Mouse (Mus musculus) limb, embryonic 13.5 days (tissue): ENCODE data around the gene Ccdc83. TPM values are rescaled to one million over a fixed set of nuclear protein-coding genes. Genes with fewer than 3 reads are reported as not detected.

Source experiments
- ATAC-seq: fragments of 200-750 bp; cut with Nextera tagmentation; 2 replicates; pipeline ENCODE4 v1.8.0; 2017; ENCODE audit warnings: low read depth, moderate number of reproducible peaks, moderate TSS enrichment; ENCODE audit not compliant: low FRiP score
- H3K27ac ChIP-seq: fragments of 300-500 bp; sonication (generic); 2 replicates; pipeline ENCODE4 v1.5.1; 2015; ENCODE audit warnings: inconsistent platforms, mild to moderate bottlenecking, moderate library complexity
- H3K27me3 ChIP-seq: fragments of 300-500 bp; sonication (generic); 2 replicates; pipeline ENCODE4 v1.6.1; 2015; ENCODE audit warnings: mild to moderate bottlenecking, inconsistent platforms
- H3K36me3 ChIP-seq: fragments of 300-500 bp; sonication (generic); 2 replicates; pipeline ENCODE4 v1.6.1; 2015; ENCODE audit warnings: inconsistent platforms, mild to moderate bottlenecking, moderate library complexity
- H3K4me1 ChIP-seq: fragments of 300-500 bp; sonication (generic); 2 replicates; pipeline ENCODE4 v1.6.1; 2015; ENCODE audit warnings: inconsistent platforms
- H3K4me2 ChIP-seq: fragments of 300-500 bp; sonication (generic); replicated peaks from 2 replicates; pipeline ENCODE4 v1.6.1; 2015; ENCODE audit warnings: inconsistent platforms, mild to moderate bottlenecking, moderate library complexity
- H3K4me3 ChIP-seq: fragments of 300-500 bp; sonication (generic); 2 replicates; pipeline ENCODE4 v1.5.1; 2015; ENCODE audit warnings: moderate library complexity, mild to moderate bottlenecking, inconsistent platforms
- H3K9ac ChIP-seq: fragments of 300-500 bp; sonication (generic); 2 replicates; pipeline ENCODE4 v1.6.1; 2015; ENCODE audit warnings: mild to moderate bottlenecking, inconsistent platforms
- H3K9me3 ChIP-seq: fragments of 300-500 bp; sonication (generic); 2 replicates; pipeline ENCODE4 v1.6.1; 2016; ENCODE audit warnings: inconsistent platforms
- WGBS: fragments of 180-500 bp; shearing (Covaris S2); methylation state at CpG from one replicate; pipeline ENCODE4 v1.1.7; 2015; 5-methylcytosine and 5-hydroxymethylcytosine counted together
- polyA plus RNA-seq: library from polyadenylated mRNA; unstranded; fragments of >200 nt; fragmentation: Nextera tagmentation; extraction: Ambion mirVana; gene quantifications from 2 replicates; pipeline ENCODE4 v1.2.1, GENCODE M21; 2015

The Ccdc83 gene
- polyA plus RNA-seq, 1 experiment from 2014 or later: not detected

DNA sequence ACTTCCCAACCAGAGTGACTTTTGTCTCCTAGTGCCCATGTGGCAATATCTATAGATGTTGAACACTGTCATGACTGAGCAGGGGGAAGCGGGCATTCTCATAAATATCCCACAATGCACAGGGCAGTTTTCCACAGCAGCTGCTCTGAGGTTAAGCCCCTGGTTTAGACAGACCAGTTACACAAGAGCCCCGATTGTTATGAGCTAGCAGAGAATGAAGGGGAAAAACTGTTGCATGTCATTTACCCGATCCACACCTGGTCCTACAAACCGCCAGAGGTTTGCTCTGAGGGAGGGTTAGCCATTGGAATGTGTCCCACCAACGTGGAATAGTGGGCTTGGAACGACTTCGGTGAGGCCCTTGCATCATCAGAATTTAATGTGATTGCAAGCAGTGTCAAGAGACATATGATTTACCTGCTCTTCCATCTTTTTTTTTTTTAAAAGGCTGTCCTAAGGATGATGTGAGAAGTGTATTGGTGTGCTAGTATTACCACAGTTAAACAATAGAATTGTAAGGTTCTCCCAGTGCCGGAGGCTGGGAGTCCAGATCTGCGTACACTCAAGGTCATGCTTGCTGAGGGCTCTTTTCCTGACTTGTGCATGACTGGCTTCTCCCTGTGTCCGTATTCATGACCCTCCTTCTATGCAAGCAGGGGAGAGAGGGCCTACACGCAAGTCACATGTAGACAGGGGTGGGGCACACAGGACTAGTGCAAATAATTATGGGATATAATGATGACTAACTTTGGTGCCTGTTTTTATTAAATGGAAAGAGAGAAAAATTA, 16.4 kb upstream of the Ccdc83 start:
- peak; percentile 66 for ATAC-seq
- Histone ChIP-seq H3K27ac (0 out of 2 replicates have a peak overlapping the region, but pooled peaks have one; percentile 10), H3K36me3 (no peaks in the 10 kb centered on the region), H3K27me3 (no peaks in the 10 kb centered on the region), H3K4me3 (no peak overlapping the region), H3K9ac (no peak overlapping the region), H3K4me2 (0 out of 2 replicates have a peak overlapping the region, but pooled peaks have one; percentile 4), H3K4me1 (peaks cover 27% of the 10 kb centered on the region), H3K9me3 (no peaks in the 10 kb centered on the region)
- 48% methylated on average over 11 of the region's 11 CpGs for WGBS

GRCm38 (mm10) chr7:90280878-90281277, 15.3 kb upstream of the Ccdc83 start:
- peak overlapping the region; percentile 19; the same call in 1 of the 2 replicates for H3K4me2 ChIP-seq
- peak; percentile 64 for ATAC-seq
- no peak overlapping the region for H3K4me3 ChIP-seq
- no peak overlapping the region for H3K27ac ChIP-seq
- WGBS: 26% methylated on average over 8 of the region's 8 CpGs
- H3K9ac ChIP-seq: no peak overlapping the region
- H3K36me3 ChIP-seq: no peaks in the 10 kb centered on the region
- no peaks in the 10 kb centered on the region for H3K9me3 ChIP-seq
- no peaks in the 10 kb centered on the region for H3K27me3 ChIP-seq
- peaks cover 27% of the 10 kb centered on the region for H3K4me1 ChIP-seq

- Histone ChIP-seq H3K4me3 (no peak overlapping the region), H3K9me3 (no peaks in the 10 kb centered on the region), H3K27me3 (no peaks in the 10 kb centered on the region), H3K9ac (no peak overlapping the region), H3K36me3 (no peaks in the 10 kb centered on the region), H3K4me1 (peaks cover 27% of the 10 kb centered on the region), H3K4me2 (peak overlapping the region; percentile 19; the same call in 1 of the 2 replicates), H3K27ac (no peak overlapping the region)
- peak; percentile 6; the same call in 1 of the 2 replicates for ATAC-seq
- 63% methylated on average over 11 of the region's 11 CpGs for WGBS
Observed at GRCm38 (mm10) chr7:90280274-90280875, 14.8 kb upstream of the Ccdc83 start.

- Histone ChIP-seq H3K9ac (no peak overlapping the region), H3K9me3 (no peaks in the 10 kb centered on the region), H3K4me3 (no peak overlapping the region), H3K27ac (no peak overlapping the region), H3K4me2 (no peak overlapping the region), H3K27me3 (no peaks in the 10 kb centered on the region), H3K36me3 (no peaks in the 10 kb centered on the region), H3K4me1 (peaks cover 27% of the 10 kb centered on the region)
- WGBS: 92% methylated on average over 4 of the region's 4 CpGs
- ATAC-seq: no peak
Observed at GRCm38 (mm10) chr7:90279136-90279535, 13.6 kb upstream of the Ccdc83 start.

DNA sequence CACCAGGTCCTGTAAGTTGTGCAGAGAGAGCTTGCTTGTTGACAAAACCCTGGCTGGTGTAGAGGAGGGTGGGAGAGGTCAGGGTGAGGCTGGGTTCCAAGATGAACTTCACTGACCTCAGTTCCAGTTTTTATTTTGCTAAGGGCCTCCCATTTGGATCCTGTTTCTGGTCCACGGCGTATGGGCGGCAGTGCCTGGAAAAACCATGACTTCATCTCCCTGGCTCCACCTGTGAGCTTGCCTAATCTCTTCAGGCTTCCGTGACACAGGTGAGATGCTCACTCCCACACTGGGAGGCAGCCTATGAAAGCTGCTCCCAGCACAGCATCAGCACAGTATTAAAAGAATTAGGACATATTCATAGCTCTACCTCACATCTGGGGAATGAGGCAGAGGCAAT, 12.2 kb upstream of the Ccdc83 start:
- Histone ChIP-seq H3K4me1 (peaks cover 27% of the 10 kb centered on the region), H3K9me3 (no peaks in the 10 kb centered on the region), H3K36me3 (no peaks in the 10 kb centered on the region), H3K4me2 (no peak overlapping the region), H3K27me3 (no peaks in the 10 kb centered on the region), H3K27ac (no peak overlapping the region), H3K4me3 (no peak overlapping the region), H3K9ac (no peak overlapping the region)
- no peak for ATAC-seq
- WGBS: 61% methylated on average over 4 of the region's 4 CpGs

DNA sequence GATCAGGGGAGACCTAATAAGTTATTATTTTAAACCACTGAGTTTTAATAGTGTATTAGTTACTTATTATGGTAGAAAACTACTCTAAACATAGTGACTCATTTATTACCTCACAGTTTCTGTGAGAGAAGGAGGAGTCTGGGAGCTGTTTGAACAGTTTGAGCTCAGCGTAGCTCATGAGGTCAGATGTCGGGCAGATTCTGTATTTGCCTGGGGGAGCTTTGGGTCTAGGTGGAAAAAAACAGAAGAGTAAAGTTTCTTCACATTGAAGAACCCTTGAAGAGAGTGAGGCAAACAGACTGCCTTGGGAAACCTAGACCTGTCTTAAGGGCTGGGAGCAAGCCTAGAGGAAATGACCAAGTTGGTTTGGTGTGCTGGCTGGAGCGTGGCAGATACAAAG, 11.7 kb upstream of the Ccdc83 start:
- 64% methylated on average over 3 of the region's 3 CpGs for WGBS

GRCm38 (mm10) chr7:90274561-90275100, 9.1 kb upstream of the Ccdc83 start:
- H3K27me3 ChIP-seq: no peaks in the 10 kb centered on the region
- WGBS: 43% methylated on average over 11 of the region's 11 CpGs

More for the DNA sequence above, 11.7 kb upstream of the Ccdc83 start:
- Histone ChIP-seq H3K27me3 (no peaks in the 10 kb centered on the region), H3K9ac (no peak overlapping the region), H3K4me1 (peaks cover 27% of the 10 kb centered on the region), H3K36me3 (no peaks in the 10 kb centered on the region), H3K4me2 (no peak overlapping the region), H3K27ac (no peak overlapping the region), H3K4me3 (no peak overlapping the region), H3K9me3 (no peaks in the 10 kb centered on the region)
- no peak for ATAC-seq

GRCm38 (mm10) chr7:90270141-90270540, 4.6 kb upstream of the Ccdc83 start:
- H3K9ac ChIP-seq: no peak overlapping the region
- H3K36me3 ChIP-seq: no peaks in the 10 kb centered on the region
- H3K4me3 ChIP-seq: no peak overlapping the region
- H3K27me3 ChIP-seq: no peaks in the 10 kb centered on the region
- no peaks in the 10 kb centered on the region for H3K9me3 ChIP-seq
- ATAC-seq: no peak
- no peak overlapping the region for H3K27ac ChIP-seq
- WGBS: 81% methylated on average over 3 of the region's 3 CpGs
- H3K4me2 ChIP-seq: no peak overlapping the region
- peaks cover 3% of the 10 kb centered on the region; the same call in 1 of the 2 replicates for H3K4me1 ChIP-seq

More at GRCm38 (mm10) chr7:90274561-90275100, 9.1 kb upstream of the Ccdc83 start:
- 0 out of 2 replicates have a peak, but pooled peaks cover 8% of the 10 kb centered on the region for H3K4me1 ChIP-seq
- H3K27ac ChIP-seq: no peak overlapping the region
- ATAC-seq: peak; percentile 54
- no peaks in the 10 kb centered on the region for H3K36me3 ChIP-seq
- H3K9ac ChIP-seq: no peak overlapping the region
- no peaks in the 10 kb centered on the region for H3K9me3 ChIP-seq
- no peak overlapping the region for H3K4me2 ChIP-seq
- no peak overlapping the region for H3K4me3 ChIP-seq

DNA sequence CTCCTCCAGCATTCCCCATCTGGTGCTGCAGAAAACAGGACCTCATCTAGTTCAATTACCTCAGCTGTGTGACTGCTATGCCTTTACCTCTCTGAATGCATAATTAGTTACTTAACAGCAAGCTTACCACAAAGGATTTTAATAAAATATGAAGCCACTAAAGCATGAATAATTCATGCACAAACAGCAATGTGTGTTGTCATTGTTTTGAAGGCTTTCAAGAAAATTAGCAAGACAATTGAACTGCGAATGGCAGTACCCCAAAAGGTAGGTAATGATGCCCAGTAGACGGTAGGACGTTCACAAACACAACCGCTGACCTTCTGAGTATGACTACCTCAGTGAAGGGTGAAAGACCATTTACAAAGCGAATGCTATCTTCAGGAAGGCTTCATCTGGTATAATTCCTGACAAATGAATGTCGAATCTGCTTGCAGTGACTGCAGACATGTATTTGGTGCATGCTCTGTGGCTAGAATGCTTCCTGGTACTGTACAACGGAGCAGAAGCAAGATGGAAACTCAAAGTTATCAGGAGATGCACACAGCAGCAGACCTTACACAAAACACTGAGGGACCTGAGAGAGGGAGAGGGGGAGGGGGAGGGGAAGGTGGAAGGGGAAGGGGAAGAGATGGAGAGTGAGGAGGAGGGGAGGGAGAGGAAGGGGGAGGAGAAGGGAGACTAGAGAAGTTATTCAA, 3.5 kb downstream of the Ccdc83 start:
- no peak overlapping the region for H3K27ac ChIP-seq
- no peaks in the 10 kb centered on the region for H3K27me3 ChIP-seq
- H3K9me3 ChIP-seq: no peaks in the 10 kb centered on the region
- ATAC-seq: no peak
- no peak overlapping the region for H3K4me3 ChIP-seq
- no peak overlapping the region for H3K9ac ChIP-seq
- WGBS: 37% methylated on average over 7 of the region's 7 CpGs
- peaks cover 5% of the 10 kb centered on the region; the same call in 1 of the 2 replicates for H3K4me1 ChIP-seq
- no peaks in the 10 kb centered on the region for H3K36me3 ChIP-seq
- 0 out of 2 replicates have a peak overlapping the region, but pooled peaks have one; percentile 1 for H3K4me2 ChIP-seq

GRCm38 (mm10) chr7:90259899-90260298, 5.7 kb downstream of the Ccdc83 start:
- no peak overlapping the region for H3K4me2 ChIP-seq
- no peak overlapping the region for H3K4me3 ChIP-seq
- no peak for ATAC-seq
- H3K36me3 ChIP-seq: no peaks in the 10 kb centered on the region
- WGBS: 83% methylated on average over 2 of the region's 2 CpGs
- no peak overlapping the region for H3K9ac ChIP-seq
- H3K27me3 ChIP-seq: no peaks in the 10 kb centered on the region
- H3K4me1 ChIP-seq: no peaks in the 10 kb centered on the region
- no peaks in the 10 kb centered on the region for H3K9me3 ChIP-seq
- no peak overlapping the region for H3K27ac ChIP-seq

GRCm38 (mm10) chr7:90258701-90259100, 6.9 kb downstream of the Ccdc83 start:
- Histone ChIP-seq H3K4me3 (no peak overlapping the region), H3K27me3 (no peaks in the 10 kb centered on the region), H3K36me3 (no peaks in the 10 kb centered on the region), H3K4me2 (no peak overlapping the region), H3K9ac (no peak overlapping the region), H3K27ac (no peak overlapping the region), H3K9me3 (no peaks in the 10 kb centered on the region), H3K4me1 (no peaks in the 10 kb centered on the region)
- no peak for ATAC-seq
- 86% methylated on average over 2 of the region's 2 CpGs for WGBS

DNA sequence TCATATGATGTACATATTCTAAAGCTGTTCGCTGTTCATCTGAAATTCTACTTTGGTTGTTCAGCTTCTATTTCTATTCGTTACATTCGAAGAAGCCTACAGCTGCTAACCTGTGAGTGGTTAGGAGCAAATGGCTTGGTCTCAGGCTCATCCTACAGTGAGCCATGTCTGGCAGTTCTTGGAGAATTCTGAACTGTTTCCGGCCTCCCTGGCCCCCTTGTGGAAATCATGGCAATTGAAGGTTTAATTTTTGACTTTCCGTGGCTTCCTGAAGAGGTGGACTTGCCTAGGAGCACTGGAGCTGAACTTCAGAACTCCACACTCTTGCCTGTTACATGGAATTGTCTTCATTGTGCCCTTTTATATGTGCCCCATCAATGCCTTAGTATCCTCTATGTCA, 12.6 kb downstream of the Ccdc83 start:
- ATAC-seq: no peak
- no peak overlapping the region for H3K4me2 ChIP-seq
- WGBS: 79% methylated on average over 5 of the region's 5 CpGs
- H3K27me3 ChIP-seq: no peaks in the 10 kb centered on the region
- H3K4me3 ChIP-seq: no peak overlapping the region
- H3K9me3 ChIP-seq: no peaks in the 10 kb centered on the region
- no peak overlapping the region for H3K9ac ChIP-seq
- H3K27ac ChIP-seq: no peak overlapping the region
- H3K4me1 ChIP-seq: no peaks in the 10 kb centered on the region
- H3K36me3 ChIP-seq: no peaks in the 10 kb centered on the region
